Mouse (Mus musculus): Measurements from ENCODE around the gene Smco3. TPM values are rescaled to one million over a fixed set of nuclear protein-coding genes. Genes with fewer than 3 reads are reported as not detected.
A peak's percentile ranks its signal among the peaks of the same experiment; 100 is the strongest.

The Smco3 gene
- polyA plus RNA-seq, 1 experiment from 2014 or later, result 0.63 TPM

GRCm38 (mm10) chr6:136857873-136858260 is 22.6 kb upstream of the Smco3 start:
- no peak overlapping the region for H3K9ac ChIP-seq (ENCODE audit: low read length)
- H3K27ac ChIP-seq (replicated peaks), result peak overlapping the region; percentile 77
- TF ChIP-seq EP300 (optimal IDR thresholded peaks at IDR 0.05) (no peak), CTCF (IDR thresholded peaks at IDR 0.05; ENCODE audit: low read depth) (no peak)
- H3K36me3 ChIP-seq (ENCODE audit: control insufficient read depth, insufficient read depth, low read length), result no peaks in the 10 kb centered on the region
- H3K4me2 ChIP-seq (replicated peaks; ENCODE audit: low read depth), result peak overlapping the region; percentile 33
- ATAC-seq (ENCODE audit: low FRiP score, low TSS enrichment) (no peak), DNase-seq (ENCODE audit: low spot score) (peak; percentile 19)
- peaks cover 3% of the 10 kb centered on the region; the same call in 1 of the 2 replicates for H3K4me1 ChIP-seq (replicated peaks; ENCODE audit: control insufficient read depth, insufficient read depth)
- no peaks in the 10 kb centered on the region for H3K27me3 ChIP-seq (ENCODE audit: control insufficient read depth, insufficient read depth, low read length)
- H3K4me3 ChIP-seq (ENCODE audit: low read depth, low read length), result peak overlapping the region; percentile 22; the same call in 1 of the 2 replicates
- H3K9me3 ChIP-seq (ENCODE audit: control insufficient read depth, low read length), result no peaks in the 10 kb centered on the region
- 5% methylated on average over 11 of the region's 11 CpGs for WGBS

- WGBS, result 33% methylated on average over 18 of the region's 18 CpGs
- ATAC-seq (ENCODE audit: low FRiP score, low TSS enrichment), result peak; percentile 48; the same call in 1 of the 2 replicates
- peak; percentile 28 for DNase-seq (ENCODE audit: low spot score)
- Histone ChIP-seq H3K4me3 (ENCODE audit: low read depth, low read length) (peak within 1 kb of the TSS; percentile 22), H3K9ac (ENCODE audit: low read length) (0 out of 2 replicates have a peak within 1 kb of the TSS, but pooled peaks have one; percentile 28), H3K36me3 (ENCODE audit: control insufficient read depth, insufficient read depth, low read length) (no peaks in the 10 kb centered on the region), H3K4me1 (replicated peaks; ENCODE audit: control insufficient read depth, insufficient read depth) (peaks cover 3% of the 10 kb centered on the region; the same call in 1 of the 2 replicates), H3K4me2 (replicated peaks; ENCODE audit: low read depth) (peak within 1 kb of the TSS; percentile 33), H3K27ac (replicated peaks) (peak within 1 kb of the TSS; percentile 77), H3K27me3 (ENCODE audit: control insufficient read depth, insufficient read depth, low read length) (no peaks in the 10 kb centered on the region), H3K9me3 (ENCODE audit: control insufficient read depth, low read length) (no peaks in the 10 kb centered on the region)
- no peak for TF ChIP-seq CTCF (IDR thresholded peaks at IDR 0.05; ENCODE audit: low read depth)
- TF ChIP-seq EP300 (optimal IDR thresholded peaks at IDR 0.05), result no peak
Measured at GRCm38 (mm10) chr6:136857186-136857872, 22.1 kb upstream of the Smco3 start, which contains the start of gene Art4. Gene Art4 (minus strand): TSS chr6:136857733.

DNA sequence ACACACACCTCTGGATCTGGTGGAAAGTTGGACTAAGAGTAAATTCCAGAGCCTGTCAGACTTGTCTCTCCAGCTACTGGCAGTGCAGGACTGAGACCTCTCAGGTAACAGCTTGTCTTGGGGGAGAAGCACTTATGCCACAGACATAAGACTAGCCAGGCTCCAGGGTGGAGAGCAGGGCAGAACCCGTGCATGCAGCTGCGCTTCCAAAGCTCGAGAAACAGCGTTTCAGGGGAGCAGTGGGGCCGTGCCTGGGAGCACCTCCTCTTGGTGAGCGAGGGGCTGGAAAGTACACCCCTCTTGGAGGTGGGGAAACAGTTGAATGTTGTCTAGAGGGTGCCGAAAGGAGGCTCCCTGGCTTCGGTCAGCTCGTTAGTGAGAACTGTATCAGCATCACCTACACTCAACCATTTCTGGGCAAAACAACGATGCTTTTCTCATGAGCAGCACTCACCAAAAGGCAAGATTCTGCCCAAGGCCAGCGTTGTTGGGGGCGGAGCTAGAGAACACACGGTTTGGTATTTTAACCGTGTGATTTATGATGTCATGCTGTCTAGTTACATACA is 20.9 kb upstream of the Smco3 start:
- Histone ChIP-seq H3K4me2 (replicated peaks; ENCODE audit: low read depth) (peak overlapping the region; percentile 28), H3K9me3 (ENCODE audit: control insufficient read depth, low read length) (no peaks in the 10 kb centered on the region), H3K27me3 (ENCODE audit: control insufficient read depth, insufficient read depth, low read length) (no peaks in the 10 kb centered on the region), H3K4me1 (replicated peaks; ENCODE audit: control insufficient read depth, insufficient read depth) (peaks cover 3% of the 10 kb centered on the region; the same call in 1 of the 2 replicates), H3K27ac (replicated peaks) (peak overlapping the region; percentile 75), H3K9ac (ENCODE audit: low read length) (no peak overlapping the region), H3K4me3 (ENCODE audit: low read depth, low read length) (0 out of 2 replicates have a peak overlapping the region, but pooled peaks have one; percentile 6), H3K36me3 (ENCODE audit: control insufficient read depth, insufficient read depth, low read length) (no peaks in the 10 kb centered on the region)
- no peak for TF ChIP-seq EP300 (optimal IDR thresholded peaks at IDR 0.05)
- TF ChIP-seq CTCF (IDR thresholded peaks at IDR 0.05; ENCODE audit: low read depth), result no peak
- 45% methylated on average over 14 of the region's 14 CpGs for WGBS
- DNase-seq (ENCODE audit: low spot score) (no peak), ATAC-seq (ENCODE audit: low FRiP score, low TSS enrichment) (peak; percentile 46; the same call in 1 of the 2 replicates)

DNA sequence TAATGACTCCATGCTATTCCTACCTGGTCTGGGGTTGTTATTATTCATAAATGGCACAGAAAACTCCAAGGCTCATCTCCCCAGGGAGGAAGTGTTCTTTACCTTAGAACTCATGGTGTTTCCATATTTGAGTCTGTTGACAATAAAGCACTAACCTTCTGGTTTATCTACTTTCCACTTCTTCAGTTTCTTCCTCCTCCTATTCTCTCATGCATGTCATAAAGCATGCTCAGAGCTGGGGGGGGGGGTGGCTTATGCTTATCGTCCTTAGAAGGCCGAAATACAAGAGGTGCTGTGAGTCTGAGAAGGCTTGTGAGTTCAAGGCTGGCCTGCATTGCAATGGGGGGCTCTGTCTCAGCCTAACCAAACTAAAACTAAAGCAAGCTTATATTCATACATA is 19.9 kb upstream of the Smco3 start:
- peaks cover 3% of the 10 kb centered on the region; the same call in 1 of the 2 replicates for H3K4me1 ChIP-seq (replicated peaks; ENCODE audit: control insufficient read depth, insufficient read depth)
- H3K9me3 ChIP-seq (ENCODE audit: control insufficient read depth, low read length), result no peaks in the 10 kb centered on the region
- H3K4me2 ChIP-seq (replicated peaks; ENCODE audit: low read depth), result 0 out of 2 replicates have a peak overlapping the region, but pooled peaks have one; percentile 28
- ATAC-seq (ENCODE audit: low FRiP score, low TSS enrichment), result no peak
- no peak for DNase-seq (ENCODE audit: low spot score)
- no peaks in the 10 kb centered on the region for H3K36me3 ChIP-seq (ENCODE audit: control insufficient read depth, insufficient read depth, low read length)
- no peak overlapping the region for H3K4me3 ChIP-seq (ENCODE audit: low read depth, low read length)
- no peaks in the 10 kb centered on the region for H3K27me3 ChIP-seq (ENCODE audit: control insufficient read depth, insufficient read depth, low read length)
- TF ChIP-seq EP300 (optimal IDR thresholded peaks at IDR 0.05) (no peak), CTCF (IDR thresholded peaks at IDR 0.05; ENCODE audit: low read depth) (no peak)
- H3K27ac ChIP-seq (replicated peaks), result 0 out of 2 replicates have a peak overlapping the region, but pooled peaks have one; percentile 61
- WGBS, result 91% methylated on average over 2 of the region's 2 CpGs
- H3K9ac ChIP-seq (ENCODE audit: low read length), result no peak overlapping the region

- no peaks in the 10 kb centered on the region for H3K36me3 ChIP-seq (ENCODE audit: control insufficient read depth, insufficient read depth, low read length)
- H3K9ac ChIP-seq (ENCODE audit: low read length), result no peak overlapping the region; the same call in 1 of the 2 replicates
- H3K4me3 ChIP-seq (ENCODE audit: low read depth, low read length), result no peak overlapping the region
- no peak overlapping the region for H3K4me2 ChIP-seq (replicated peaks; ENCODE audit: low read depth)
- TF ChIP-seq CTCF (IDR thresholded peaks at IDR 0.05; ENCODE audit: low read depth) (no peak), EP300 (optimal IDR thresholded peaks at IDR 0.05) (no peak)
- no peak for DNase-seq (ENCODE audit: low spot score)
- H3K27ac ChIP-seq (replicated peaks), result no peak overlapping the region
- H3K9me3 ChIP-seq (ENCODE audit: control insufficient read depth, low read length), result no peaks in the 10 kb centered on the region
- ATAC-seq (ENCODE audit: low FRiP score, low TSS enrichment), result no peak
- no peaks in the 10 kb centered on the region for H3K27me3 ChIP-seq (ENCODE audit: control insufficient read depth, insufficient read depth, low read length)
- WGBS, result 78% methylated on average over 11 of the region's 11 CpGs
- H3K4me1 ChIP-seq (replicated peaks; ENCODE audit: control insufficient read depth, insufficient read depth), result peaks cover 3% of the 10 kb centered on the region; the same call in 1 of the 2 replicates
Measured at GRCm38 (mm10) chr6:136854361-136854781, 19.1 kb upstream of the Smco3 start.
